In the genomic region with DNA sequence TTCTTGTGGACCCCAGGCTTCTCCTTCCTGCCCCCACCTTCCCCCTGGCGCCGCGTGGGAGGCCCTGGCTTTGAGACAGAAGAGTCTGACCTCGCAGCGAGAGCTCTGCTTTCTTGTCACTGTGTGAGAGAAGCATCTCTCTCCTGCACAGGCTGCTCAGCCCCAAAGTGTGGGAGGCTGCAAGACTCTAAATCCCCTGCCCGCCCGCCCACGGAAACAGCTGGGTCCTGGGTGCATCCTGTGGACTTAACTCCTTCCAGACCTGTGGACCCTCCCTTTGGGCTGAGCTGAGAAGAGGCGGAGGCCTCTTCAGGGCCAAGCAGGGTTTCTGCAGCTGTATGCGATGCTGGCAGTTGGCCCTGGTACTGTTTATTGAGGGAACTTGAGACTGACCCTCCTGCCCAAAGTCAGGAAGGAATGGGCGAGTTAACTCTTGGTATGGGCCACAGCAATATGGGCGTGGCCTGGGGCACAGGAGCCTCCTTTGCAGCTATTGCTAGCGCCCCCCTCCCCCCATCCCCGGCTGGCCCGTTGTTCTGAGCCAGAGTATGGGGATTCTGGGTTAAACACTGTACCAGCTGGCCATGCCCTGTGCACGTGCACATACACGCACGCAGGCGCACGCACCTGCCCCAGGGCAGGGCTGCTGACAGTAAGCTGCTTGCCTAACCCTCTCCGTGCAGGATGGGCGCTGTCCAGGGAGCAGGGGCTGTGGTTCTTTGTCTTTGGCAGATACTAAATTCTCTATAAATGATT, we compare ENCODE assay signal across 8 mouse cellular contexts. TPM values are rescaled to one million over a fixed set of nuclear protein-coding genes. Genes with fewer than 3 reads are reported as not detected.
A peak's percentile ranks its signal among the peaks of the same experiment; 100 is the strongest.
DNase-seq lines count a peak whose midpoint lies in the region; ATAC-seq and TF ChIP-seq lines count a peak whose summit lies in the region.

A gene (plus strand): TSS at position 655 of the 756 bp plus-strand sequence.

- no peak for TF ChIP-seq CTCF in liver, postnatal 0 days (IDR thresholded peaks at IDR 0.05; ENCODE audit: low read depth)

- peak within 1 kb of the TSS; percentile 92; the same call in 1 of the 2 replicates for H3K27ac ChIP-seq in brown adipose tissue, adult 24 weeks (replicated peaks; ENCODE audit: low read depth, low read length)
- peak within 1 kb of the TSS; percentile 31 for H3K27ac ChIP-seq in heart, embryonic 12.5 days (ENCODE audit: poor library complexity, severe bottlenecking)
- no peak within 1 kb of the TSS for H3K27ac ChIP-seq in liver, postnatal 0 days (ENCODE audit: low read depth)
- H3K27ac ChIP-seq in forebrain, embryonic 14.5 days (ENCODE audit: low read depth, low read length), result no peak within 1 kb of the TSS

- ATAC-seq in heart, embryonic 12.5 days (ENCODE audit: insufficient number of reproducible peaks, low FRiP score), result peak; percentile 35
- ATAC-seq in liver, postnatal 0 days, result peak; percentile 52; the same call in 1 of the 2 replicates
- ATAC-seq in forebrain, embryonic 14.5 days, result no peak

- no peaks in the 10 kb centered on the region for H3K27me3 ChIP-seq in heart, embryonic 12.5 days (replicated peaks)
- 0 out of 2 replicates have a peak, but pooled peaks cover 6% of the 10 kb centered on the region for H3K27me3 ChIP-seq in liver, postnatal 0 days (ENCODE audit: insufficient read depth, low read length)
- no peaks in the 10 kb centered on the region for H3K27me3 ChIP-seq in forebrain, embryonic 14.5 days (replicated peaks; ENCODE audit: control insufficient read depth, insufficient read depth, low read length)

- no peaks in the 10 kb centered on the region for H3K9me3 ChIP-seq in heart, embryonic 12.5 days (replicated peaks)
- H3K9me3 ChIP-seq in liver, postnatal 0 days (ENCODE audit: low read length), result no peaks in the 10 kb centered on the region
- H3K9me3 ChIP-seq in forebrain, embryonic 14.5 days (replicated peaks; ENCODE audit: control insufficient read depth, low read length), result no peaks in the 10 kb centered on the region

- peaks cover 18% of the 10 kb centered on the region for H3K4me1 ChIP-seq in brown adipose tissue, adult 24 weeks (ENCODE audit: control insufficient read depth, insufficient read depth, insufficient read length, low read length)
- H3K4me1 ChIP-seq in heart, embryonic 12.5 days (replicated peaks), result peaks cover 42% of the 10 kb centered on the region
- peaks cover 6% of the 10 kb centered on the region for H3K4me1 ChIP-seq in liver, postnatal 0 days (ENCODE audit: insufficient read depth)
- no peaks in the 10 kb centered on the region for H3K4me1 ChIP-seq in forebrain, embryonic 14.5 days (ENCODE audit: control insufficient read depth, insufficient read depth, low read length)

- peak; percentile 67 for DNase-seq in kidney, postnatal 10 days
- DNase-seq in kidney, postnatal 36 days, result no peak
- DNase-seq in liver, postnatal 0 days, result no peak
- peak; percentile 59 for DNase-seq in testis, postnatal 14 days (ENCODE audit: low spot score)
- DNase-seq in layer of hippocampus, adult 11-12 months (ENCODE audit: low spot score), result no peak
- DNase-seq in forebrain, embryonic 14.5 days (ENCODE audit: low spot score), result no peak

- TF ChIP-seq EP300 in liver, postnatal 0 days (IDR thresholded peaks at IDR 0.05; ENCODE audit: low read depth), result no peak

- no peaks in the 10 kb centered on the region for H3K36me3 ChIP-seq in heart, embryonic 12.5 days
- H3K36me3 ChIP-seq in liver, postnatal 0 days (replicated peaks; ENCODE audit: insufficient read depth, low read length), result no peaks in the 10 kb centered on the region
- H3K36me3 ChIP-seq in forebrain, embryonic 14.5 days (ENCODE audit: control insufficient read depth, insufficient read depth, low read length), result no peaks in the 10 kb centered on the region

- no peak within 1 kb of the TSS for H3K9ac ChIP-seq in heart, embryonic 12.5 days
- H3K9ac ChIP-seq in liver, postnatal 0 days (replicated peaks), result no peak within 1 kb of the TSS
- no peak within 1 kb of the TSS for H3K9ac ChIP-seq in forebrain, embryonic 14.5 days (ENCODE audit: low read length)

- no peak within 1 kb of the TSS for H3K4me3 ChIP-seq in brown adipose tissue, adult 24 weeks (ENCODE audit: insufficient read depth, low read depth, low read length)
- H3K4me3 ChIP-seq in heart, embryonic 12.5 days, result no peak within 1 kb of the TSS
- H3K4me3 ChIP-seq in liver, postnatal 0 days (ENCODE audit: low read depth, low read length), result no peak within 1 kb of the TSS
- no peak within 1 kb of the TSS for H3K4me3 ChIP-seq in forebrain, embryonic 14.5 days (ENCODE audit: low read depth, low read length)

- peak within 1 kb of the TSS; percentile 19; the same call in 1 of the 2 replicates for H3K4me2 ChIP-seq in heart, embryonic 12.5 days
- no peak within 1 kb of the TSS for H3K4me2 ChIP-seq in liver, postnatal 0 days (ENCODE audit: low read depth, low read length)
- H3K4me2 ChIP-seq in forebrain, embryonic 14.5 days (ENCODE audit: low read length), result no peak within 1 kb of the TSS

- 31% methylated on average over 22 of the region's 22 CpGs for WGBS in heart, embryonic 12.5 days
- 19% methylated on average over 22 of the region's 22 CpGs for WGBS in liver, postnatal 0 days (ENCODE audit: insufficient replicate concordance)
- 38% methylated on average over 22 of the region's 22 CpGs for WGBS in forebrain, embryonic 14.5 days

RNA-seq across cellular contexts. Expression of the gene that starts here (rescaled TPM):
- 13.6 and 19.7 TPM in 2 replicates for polyA plus RNA-seq in brown adipose tissue, adult 24 weeks (2012; ENCODE audit: insufficient read depth, insufficient read length, missing spikeins)
- 3,113 and 3,172 TPM in 2 replicates for polyA plus RNA-seq in heart, embryonic 12.5 days (2016; fragmentation: Nextera tagmentation; extraction: Ambion mirVana)
- 1.2 and 4.7 TPM in 2 replicates for polyA plus RNA-seq in liver, postnatal 0 days (2015; fragmentation: Nextera tagmentation; extraction: Ambion mirVana)
- 0.39 TPM in 1 of 2 replicates, not detected in the other for polyA plus RNA-seq in forebrain, embryonic 14.5 days (2014; fragmentation: Nextera tagmentation; extraction: Ambion mirVana)

Comparison
In these comparisons a context has a peak if more than half of its experiments do, and no peak if none do; other contexts are left out.
1. RNA of the gene that starts here (polyA plus RNA-seq): 3,113 to 3,172 TPM in heart, embryonic 12.5 days; 13.6 to 19.7 TPM in brown adipose tissue, adult 24 weeks, 1.2 to 4.7 TPM in liver, postnatal 0 days and 0.39 TPM in forebrain, embryonic 14.5 days; every median in the first group is over 100 times any median in the second.
2. DNase-seq: peak in kidney, postnatal 10 days (single experiment) and testis, postnatal 14 days (single experiment); none in kidney, postnatal 36 days (0 of 2), liver, postnatal 0 days (single experiment), layer of hippocampus, adult 11-12 months (single experiment) and forebrain, embryonic 14.5 days (single experiment).
3. H3K27ac ChIP-seq: peak in brown adipose tissue, adult 24 weeks (single experiment) and heart, embryonic 12.5 days (single experiment); none in liver, postnatal 0 days (single experiment) and forebrain, embryonic 14.5 days (single experiment).